Mouse (Mus musculus): ENCODE measurements around the gene Spg11.

- no peak for TF ChIP-seq CTCF (IDR thresholded peaks at IDR 0.05; ENCODE audit: insufficient read depth, low read depth, low read length)
- TF ChIP-seq POLR2A (IDR thresholded peaks at IDR 0.05; ENCODE audit: insufficient read depth, low read depth, low read length): no peak
These were observed 31.1 kb upstream of the Spg11 start for GRCm38 (mm10) chr2:122149316-122149715.

Data from olfactory bulb, adult 2 months (tissue).